Mouse (Mus musculus): ENCODE data around the gene Furin. TPM values are rescaled to one million over a fixed set of nuclear protein-coding genes. Genes with fewer than 3 reads are reported as not detected.
A peak's percentile ranks its signal among the peaks of the same experiment; 100 is the strongest.

The Furin gene
- total RNA-seq (2014; rRNA removed; ENCODE audit: low replicate concordance) (67.6 and 79.0 TPM in 2 replicates), polyA plus RNA-seq (2015; fragmentation: Nextera tagmentation; extraction: Ambion mirVana) (16.9 and 18.9 TPM in 2 replicates)

DNA sequence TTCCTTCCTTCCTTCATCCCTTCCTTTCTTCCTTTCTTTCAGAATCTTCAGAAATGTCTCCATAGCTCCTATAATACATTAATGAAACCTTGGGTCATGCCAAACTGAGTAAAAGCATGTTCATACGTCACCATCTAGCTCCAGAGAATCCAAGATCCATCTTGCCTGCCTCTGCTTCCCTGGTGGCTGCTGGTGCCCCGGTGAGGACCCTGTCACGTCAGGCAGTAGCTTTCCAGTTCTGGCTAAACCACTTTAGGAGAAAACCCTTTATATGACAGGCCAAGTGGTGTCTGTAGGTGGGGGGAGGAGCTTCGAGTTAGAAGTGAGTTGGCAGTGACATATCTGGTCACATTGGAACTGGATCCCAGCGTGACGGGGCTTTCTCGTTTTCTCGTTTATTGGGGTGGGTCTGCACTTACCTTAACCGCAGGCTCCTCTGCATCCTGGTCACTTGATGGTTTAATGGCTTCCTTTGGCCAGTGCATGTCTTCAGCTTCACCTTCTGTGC, at the start of gene Furin:
Gene Furin, minus strand, starts transcription at position 249 of the 508 bp plus-strand sequence.
- Histone ChIP-seq H3K9ac (replicated peaks; ENCODE audit: low read depth, low read length) (no peak within 1 kb of the TSS), H3K27me3 (ENCODE audit: control insufficient read depth, insufficient read depth, low read length) (no peaks in the 10 kb centered on the region), H3K9me3 (replicated peaks; ENCODE audit: control insufficient read depth, low read length) (no peaks in the 10 kb centered on the region), H3K4me2 (ENCODE audit: low read depth, low read length) (no peak within 1 kb of the TSS), H3K4me1 (ENCODE audit: control insufficient read depth, insufficient read depth) (peaks cover 18% of the 10 kb centered on the region; the same call in 1 of the 2 replicates), H3K4me3 (ENCODE audit: low read depth, low read length) (no peak within 1 kb of the TSS), H3K27ac (ENCODE audit: low read depth) (peak within 1 kb of the TSS; percentile 98), H3K36me3 (replicated peaks; ENCODE audit: control insufficient read depth, insufficient read depth, low read length) (no peaks in the 10 kb centered on the region)
- DNase-seq (ENCODE audit: low spot score) = no peak
- WGBS = 68% methylated on average over 9 of the region's 9 CpGs
- no peak for ATAC-seq (ENCODE audit: insufficient read depth, low read depth)
- no peak for TF ChIP-seq EP300 (IDR thresholded peaks at IDR 0.05; ENCODE audit: low read depth)
- TF ChIP-seq CTCF (IDR thresholded peaks at IDR 0.05; ENCODE audit: low read depth) = no peak

DNA sequence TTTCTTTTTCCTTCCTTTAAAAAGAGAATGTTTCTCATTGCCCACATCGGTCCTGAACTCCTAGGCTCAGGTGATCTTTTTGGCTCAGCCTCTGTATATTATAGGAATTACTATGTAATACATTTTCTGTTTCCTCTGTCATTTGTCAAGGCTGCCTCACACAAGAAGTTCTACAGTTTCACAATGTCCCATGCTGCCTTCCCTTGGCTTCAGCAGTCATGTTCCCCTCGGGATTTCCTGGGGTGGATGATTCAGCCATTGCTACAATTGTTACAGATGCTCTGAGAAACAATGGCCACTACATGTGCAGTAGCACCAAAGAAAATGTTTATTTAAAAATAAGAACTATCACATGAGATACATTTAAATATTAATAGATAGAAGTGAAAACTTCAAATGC, 49.5 kb upstream of the Furin start:
- TF ChIP-seq CTCF (IDR thresholded peaks at IDR 0.05; ENCODE audit: low read depth) (no peak), EP300 (IDR thresholded peaks at IDR 0.05; ENCODE audit: low read depth) (no peak)
- H3K9ac ChIP-seq (replicated peaks; ENCODE audit: low read depth, low read length) = no peak overlapping the region
- H3K4me2 ChIP-seq (ENCODE audit: low read depth, low read length) = no peak overlapping the region
- no peaks in the 10 kb centered on the region for H3K27me3 ChIP-seq (ENCODE audit: control insufficient read depth, insufficient read depth, low read length)
- 68% methylated on average over 2 of the region's 2 CpGs for WGBS
- H3K36me3 ChIP-seq (replicated peaks; ENCODE audit: control insufficient read depth, insufficient read depth, low read length) = peaks cover 4% of the 10 kb centered on the region; the same call in 1 of the 2 replicates
- H3K27ac ChIP-seq (ENCODE audit: low read depth) = no peak overlapping the region
- no peaks in the 10 kb centered on the region for H3K9me3 ChIP-seq (replicated peaks; ENCODE audit: control insufficient read depth, low read length)
- peaks cover 29% of the 10 kb centered on the region for H3K4me1 ChIP-seq (ENCODE audit: control insufficient read depth, insufficient read depth)
- ATAC-seq (ENCODE audit: insufficient read depth, low read depth) (no peak), DNase-seq (ENCODE audit: low spot score) (no peak)
- H3K4me3 ChIP-seq (ENCODE audit: low read depth, low read length) = no peak overlapping the region

DNA sequence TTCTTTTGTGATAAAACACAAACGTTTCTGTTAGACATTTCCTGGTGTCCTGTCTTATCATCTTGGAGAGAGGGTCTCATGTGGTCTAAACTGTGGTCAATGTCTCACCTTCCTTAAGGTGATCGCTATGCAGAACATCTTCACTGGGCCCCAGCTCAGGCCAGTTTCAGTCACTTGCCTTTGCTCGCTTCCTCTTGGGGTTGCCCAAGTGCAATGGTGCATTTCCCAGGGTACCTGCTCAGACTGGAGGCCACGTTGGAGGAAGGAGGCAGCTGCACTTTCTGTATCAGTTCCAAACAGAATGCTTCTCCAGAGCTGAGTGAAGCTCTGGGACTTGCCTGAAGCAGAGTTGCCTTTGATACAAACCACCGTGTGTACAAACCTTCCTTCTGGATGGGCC, 48.8 kb upstream of the Furin start:
- Histone ChIP-seq H3K4me1 (ENCODE audit: control insufficient read depth, insufficient read depth) (peaks cover 27% of the 10 kb centered on the region; the same call in 1 of the 2 replicates), H3K9me3 (replicated peaks; ENCODE audit: control insufficient read depth, low read length) (no peaks in the 10 kb centered on the region), H3K4me3 (ENCODE audit: low read depth, low read length) (no peak overlapping the region), H3K27me3 (ENCODE audit: control insufficient read depth, insufficient read depth, low read length) (no peaks in the 10 kb centered on the region), H3K36me3 (replicated peaks; ENCODE audit: control insufficient read depth, insufficient read depth, low read length) (peaks cover 4% of the 10 kb centered on the region; the same call in 1 of the 2 replicates), H3K27ac (ENCODE audit: low read depth) (no peak overlapping the region), H3K9ac (replicated peaks; ENCODE audit: low read depth, low read length) (no peak overlapping the region), H3K4me2 (ENCODE audit: low read depth, low read length) (no peak overlapping the region)
- 85% methylated on average over 5 of the region's 5 CpGs for WGBS
- TF ChIP-seq CTCF (IDR thresholded peaks at IDR 0.05; ENCODE audit: low read depth) (no peak), EP300 (IDR thresholded peaks at IDR 0.05; ENCODE audit: low read depth) (no peak)
- DNase-seq (ENCODE audit: low spot score) = no peak
- ATAC-seq (ENCODE audit: insufficient read depth, low read depth) = no peak

DNA sequence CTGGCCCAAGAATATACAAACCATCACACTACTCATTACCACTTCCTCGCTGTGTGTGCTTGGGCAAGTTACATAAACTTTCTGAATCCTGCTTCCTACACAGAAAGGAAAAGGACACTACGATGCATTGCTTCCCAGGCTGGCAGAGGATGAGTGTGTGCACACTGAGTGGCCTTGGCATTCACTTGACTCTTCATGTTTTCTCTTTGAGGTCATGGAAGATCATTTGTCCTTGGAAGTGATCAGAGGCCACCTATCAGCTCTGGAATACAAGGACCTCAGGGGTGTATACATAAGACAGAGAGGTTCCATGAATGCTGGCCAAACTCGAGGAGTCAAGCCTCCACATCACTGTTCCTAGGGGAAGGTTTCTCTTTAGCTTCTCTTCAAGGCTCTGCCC, 47.9 kb upstream of the Furin start:
- peaks cover 22% of the 10 kb centered on the region; the same call in 1 of the 2 replicates for H3K4me1 ChIP-seq (ENCODE audit: control insufficient read depth, insufficient read depth)
- no peaks in the 10 kb centered on the region for H3K27me3 ChIP-seq (ENCODE audit: control insufficient read depth, insufficient read depth, low read length)
- H3K4me2 ChIP-seq (ENCODE audit: low read depth, low read length) = no peak overlapping the region
- H3K4me3 ChIP-seq (ENCODE audit: low read depth, low read length) = no peak overlapping the region
- no peak overlapping the region for H3K9ac ChIP-seq (replicated peaks; ENCODE audit: low read depth, low read length)
- ATAC-seq (ENCODE audit: insufficient read depth, low read depth) (no peak), DNase-seq (ENCODE audit: low spot score) (no peak)
- peaks cover 4% of the 10 kb centered on the region; the same call in 1 of the 2 replicates for H3K36me3 ChIP-seq (replicated peaks; ENCODE audit: control insufficient read depth, insufficient read depth, low read length)
- no peaks in the 10 kb centered on the region for H3K9me3 ChIP-seq (replicated peaks; ENCODE audit: control insufficient read depth, low read length)
- H3K27ac ChIP-seq (ENCODE audit: low read depth) = no peak overlapping the region
- 81% methylated on average over 3 of the region's 3 CpGs for WGBS
- TF ChIP-seq CTCF (IDR thresholded peaks at IDR 0.05; ENCODE audit: low read depth) = no peak
- TF ChIP-seq EP300 (IDR thresholded peaks at IDR 0.05; ENCODE audit: low read depth) = no peak

DNA sequence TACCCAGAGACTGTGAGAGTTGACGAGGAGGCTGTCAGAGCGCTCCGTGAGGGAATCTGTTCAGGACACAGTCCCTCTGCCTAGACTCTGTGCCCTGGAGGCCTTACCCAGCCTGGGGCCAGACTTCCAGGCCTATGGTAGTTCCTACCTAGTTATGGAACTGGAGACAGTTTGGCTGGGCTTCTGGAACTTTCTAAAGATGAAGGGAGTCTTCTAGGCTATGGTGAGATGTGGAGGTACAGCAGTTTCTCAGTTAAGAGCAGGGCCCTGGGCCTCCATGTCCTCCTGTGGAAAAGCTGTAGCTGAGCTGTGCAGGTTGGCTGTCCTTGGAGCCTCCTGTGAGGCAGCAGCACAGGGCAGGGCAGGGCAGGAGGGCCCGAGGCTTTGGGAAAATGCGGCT, 47.0 kb upstream of the Furin start:
- Histone ChIP-seq H3K27me3 (ENCODE audit: control insufficient read depth, insufficient read depth, low read length) (no peaks in the 10 kb centered on the region), H3K4me3 (ENCODE audit: low read depth, low read length) (no peak overlapping the region), H3K27ac (ENCODE audit: low read depth) (peak overlapping the region; percentile 65), H3K4me2 (ENCODE audit: low read depth, low read length) (no peak overlapping the region), H3K9me3 (replicated peaks; ENCODE audit: control insufficient read depth, low read length) (no peaks in the 10 kb centered on the region), H3K4me1 (ENCODE audit: control insufficient read depth, insufficient read depth) (peaks cover 18% of the 10 kb centered on the region; the same call in 1 of the 2 replicates), H3K9ac (replicated peaks; ENCODE audit: low read depth, low read length) (no peak overlapping the region), H3K36me3 (replicated peaks; ENCODE audit: control insufficient read depth, insufficient read depth, low read length) (peaks cover 4% of the 10 kb centered on the region; the same call in 1 of the 2 replicates)
- DNase-seq (ENCODE audit: low spot score) (no peak), ATAC-seq (ENCODE audit: insufficient read depth, low read depth) (no peak)
- TF ChIP-seq CTCF (IDR thresholded peaks at IDR 0.05; ENCODE audit: low read depth) = no peak
- TF ChIP-seq EP300 (IDR thresholded peaks at IDR 0.05; ENCODE audit: low read depth) = no peak
- 58% methylated on average over 5 of the region's 5 CpGs for WGBS
